ENCODE assay signal across 23 mouse cellular contexts in genomic region chr10:93800363-93800722, GRCm38 (mm10). TPM values are rescaled to one million over a fixed set of nuclear protein-coding genes. Genes with fewer than 3 reads are reported as not detected.
A peak's percentile ranks its signal among the peaks of the same experiment; 100 is the strongest.
DNase-seq lines count a peak whose midpoint lies in the region; ATAC-seq and TF ChIP-seq lines count a peak whose summit lies in the region.
"Had no signal": no experiment of that assay in that cellular context is flagged by ENCODE, and none has a peak within 500 bp of the region (broad histone marks: within the 10 kb centered on the region; RNA-seq: fewer than 3 reads in every experiment).

No protein-coding gene starts in this region.

- no peak overlapping the region for H3K9ac ChIP-seq in heart, adult 2 months (ENCODE audit: low read depth, low read length)
- H3K9ac ChIP-seq in heart, embryonic 12.5 days = no peak overlapping the region
- H3K9ac ChIP-seq in limb, embryonic 15.5 days = no peak overlapping the region
- H3K9ac ChIP-seq: forebrain, embryonic 13.5 days; heart, embryonic 13.5 days; hindbrain, embryonic 12.5 days had no signal

- H3K4me1 ChIP-seq in heart, adult 2 months (ENCODE audit: control insufficient read depth, insufficient read depth, low read length) = no peaks in the 10 kb centered on the region
- no peaks in the 10 kb centered on the region for H3K4me1 ChIP-seq in heart, embryonic 12.5 days (replicated peaks)
- no peaks in the 10 kb centered on the region for H3K4me1 ChIP-seq in brown adipose tissue, adult 24 weeks (ENCODE audit: control insufficient read depth, insufficient read depth, insufficient read length, low read length)
- H3K4me1 ChIP-seq in limb, embryonic 15.5 days = peaks cover 18% of the 10 kb centered on the region
- no peaks in the 10 kb centered on the region for H3K4me1 ChIP-seq in midbrain, embryonic 10.5 days
- H3K4me1 ChIP-seq: forebrain, embryonic 13.5 days; heart, embryonic 13.5 days; hindbrain, embryonic 12.5 days had no signal

- TF ChIP-seq POLR2A in heart, adult 2 months (IDR thresholded peaks at IDR 0.05; ENCODE audit: insufficient read depth, low read depth, low read length) = no peak

- TF ChIP-seq EP300 in heart, adult 2 months (IDR thresholded peaks at IDR 0.05; ENCODE audit: insufficient read depth, low read depth, low read length) = no peak

- intact Hi-C loops in gastrocnemius, postnatal 36 days (cut with DNase I) = no loop called here
- intact Hi-C loops in heart, adult 2 months (cut with DNase I) = no loop called here

- H3K9me3 ChIP-seq in heart, embryonic 12.5 days (replicated peaks) = no peaks in the 10 kb centered on the region
- H3K9me3 ChIP-seq in limb, embryonic 15.5 days = no peaks in the 10 kb centered on the region
- no peaks in the 10 kb centered on the region for H3K9me3 ChIP-seq in midbrain, embryonic 10.5 days (replicated peaks)
- H3K9me3 ChIP-seq: forebrain, embryonic 13.5 days; heart, embryonic 13.5 days; hindbrain, embryonic 12.5 days had no signal

- no peaks in the 10 kb centered on the region for H3K27me3 ChIP-seq in heart, adult 2 months (ENCODE audit: control insufficient read depth, insufficient read depth, low read length)
- H3K27me3 ChIP-seq in heart, embryonic 12.5 days (replicated peaks) = no peaks in the 10 kb centered on the region
- H3K27me3 ChIP-seq in limb, embryonic 15.5 days = no peaks in the 10 kb centered on the region
- H3K27me3 ChIP-seq in midbrain, embryonic 10.5 days (ENCODE audit: low read depth, poor library complexity, severe bottlenecking) = no peaks in the 10 kb centered on the region
- H3K27me3 ChIP-seq: forebrain, embryonic 13.5 days; heart, embryonic 13.5 days; hindbrain, embryonic 12.5 days had no signal

- H3K36me3 ChIP-seq in heart, adult 2 months (ENCODE audit: control insufficient read depth, insufficient read depth, low read length) = no peaks in the 10 kb centered on the region
- H3K36me3 ChIP-seq in heart, embryonic 12.5 days = no peaks in the 10 kb centered on the region
- H3K36me3 ChIP-seq in limb, embryonic 15.5 days = no peaks in the 10 kb centered on the region
- no peaks in the 10 kb centered on the region for H3K36me3 ChIP-seq in midbrain, embryonic 10.5 days
- H3K36me3 ChIP-seq: heart, embryonic 13.5 days; hindbrain, embryonic 12.5 days had no signal

- peak overlapping the region; percentile 70 for H3K27ac ChIP-seq in heart, adult 2 months
- H3K27ac ChIP-seq in heart, embryonic 12.5 days (ENCODE audit: poor library complexity, severe bottlenecking) = no peak overlapping the region
- H3K27ac ChIP-seq in brown adipose tissue, adult 24 weeks (replicated peaks; ENCODE audit: low read depth, low read length) = peak overlapping the region; percentile 72
- peak overlapping the region; percentile 33; the same call in 1 of the 2 replicates for H3K27ac ChIP-seq in limb, embryonic 15.5 days
- H3K27ac ChIP-seq in midbrain, embryonic 10.5 days (replicated peaks) = no peak overlapping the region
- H3K27ac ChIP-seq: forebrain, embryonic 13.5 days; heart, embryonic 13.5 days; hindbrain, embryonic 12.5 days had no signal

- peak; percentile 18 for DNase-seq in gastrocnemius, adult 18-20 months (ENCODE audit: low spot score)
- no peak for DNase-seq in gastrocnemius, postnatal 36 days
- peak in 1 of 2 experiments; percentile 26 for DNase-seq in heart, adult 2 months
- no peak for DNase-seq in midbrain, embryonic 10.5 days (ENCODE audit: low spot score)
- DNase-seq: adrenal gland, postnatal 25 days; cerebellum, adult 11 months; cerebellum, adult 9-11 months; kidney, adult 11 months; kidney, postnatal 4 days; lung, postnatal 4 days; right cerebral cortex, postnatal 4 days; thymus, postnatal 14 days had no signal

- H3K4me3 ChIP-seq in heart, adult 2 months = no peak overlapping the region
- H3K4me3 ChIP-seq in heart, embryonic 12.5 days = no peak overlapping the region
- no peak overlapping the region for H3K4me3 ChIP-seq in brown adipose tissue, adult 24 weeks (ENCODE audit: insufficient read depth, low read depth, low read length)
- H3K4me3 ChIP-seq in limb, embryonic 15.5 days = no peak overlapping the region
- no peak overlapping the region for H3K4me3 ChIP-seq in midbrain, embryonic 10.5 days
- H3K4me3 ChIP-seq: forebrain, embryonic 13.5 days; heart, embryonic 13.5 days; hindbrain, embryonic 12.5 days had no signal

- WGBS in heart, adult 2 months = 48% methylated on average over 4 of the region's 4 CpGs
- WGBS in heart, embryonic 12.5 days = 66% methylated on average over 4 of the region's 4 CpGs
- 33% methylated on average over 4 of the region's 4 CpGs for WGBS in limb, embryonic 15.5 days
- WGBS in midbrain, embryonic 10.5 days = 76% methylated on average over 4 of the region's 4 CpGs

- ATAC-seq in heart, embryonic 12.5 days (ENCODE audit: insufficient number of reproducible peaks, low FRiP score) = no peak
- 0 out of 2 replicates have a peak, but pooled peaks have one; percentile 58 for ATAC-seq in limb, embryonic 15.5 days (ENCODE audit: insufficient number of reproducible peaks, low FRiP score, low TSS enrichment, low read depth)
- ATAC-seq: CD4-positive, CD25-positive, alpha-beta regulatory T cell, adult 4 months; forebrain, embryonic 13.5 days had no signal

- H3K4me2 ChIP-seq in heart, embryonic 12.5 days = no peak overlapping the region
- 0 out of 2 replicates have a peak overlapping the region, but pooled peaks have one; percentile 3 for H3K4me2 ChIP-seq in limb, embryonic 15.5 days
- H3K4me2 ChIP-seq: forebrain, embryonic 13.5 days; heart, embryonic 13.5 days; hindbrain, embryonic 12.5 days had no signal

- no peak for TF ChIP-seq CTCF in heart, adult 2 months (IDR thresholded peaks at IDR 0.05)

- no peaks in the 10 kb centered on the region for H3K79me2 ChIP-seq in heart, adult 2 months (replicated peaks; ENCODE audit: control insufficient read depth, insufficient read depth, low read length)

RNA-seq across cellular contexts. Expression of gene Usp44, which starts 31.0 kb away (rescaled TPM):
- under 1 TPM; 0.17 to 0.57 TPM for total RNA-seq in gastrocnemius, adult 18-20 months (2021)
- under 1 TPM; 0.22 to 0.46 TPM for total RNA-seq in gastrocnemius, postnatal 36 days (2021)
- total RNA-seq in heart, adult 2 months (2021) = not detected
- polyA plus RNA-seq in heart, adult 2 months (2012; rRNA removed) = not detected in 2 replicates
- polyA plus RNA-seq in heart, embryonic 12.5 days (2016; fragmentation: Nextera tagmentation; extraction: Ambion mirVana) = 0.49 and 0.50 TPM in 2 replicates
- not detected in 2 replicates for polyA plus RNA-seq in brown adipose tissue, adult 24 weeks (2012; ENCODE audit: insufficient read depth, insufficient read length, missing spikeins)
- polyA plus RNA-seq in limb, embryonic 15.5 days (2015; fragmentation: Nextera tagmentation; extraction: Ambion mirVana) = 0.52 and 0.95 TPM in 2 replicates
- polyA plus RNA-seq in midbrain, embryonic 10.5 days (2016; fragmentation: Nextera tagmentation; extraction: Ambion mirVana) = 21.1 and 25.7 TPM in 2 replicates
- total RNA-seq: adrenal gland, postnatal 25 days; left cerebral cortex, postnatal 14 days; liver, adult 2 months; megakaryocyte-erythroid progenitor cell, adult 5-6 weeks had no signal
- polyA plus RNA-seq: CD4-positive, CD25-positive, alpha-beta regulatory T cell, adult 4 months; liver, adult 2 months; midbrain, postnatal 0 days had no signal

Comparison
In these comparisons a context has a peak if more than half of its experiments do, and no peak if none do; other contexts are left out.
1. H3K27ac ChIP-seq: peak in heart, adult 2 months (single experiment), brown adipose tissue, adult 24 weeks (single experiment) and limb, embryonic 15.5 days (single experiment); none in heart, embryonic 12.5 days (single experiment) and midbrain, embryonic 10.5 days (single experiment).
2. RNA of gene Usp44, which starts 31.0 kb away (polyA plus RNA-seq): 21.1 to 25.7 TPM in midbrain, embryonic 10.5 days; 0.52 to 0.95 TPM in limb, embryonic 15.5 days, 0.49 to 0.50 TPM in heart, embryonic 12.5 days, not detected in heart, adult 2 months and not detected in brown adipose tissue, adult 24 weeks; every median in the first group is over 10 times any median in the second.